Mouse (Mus musculus): ENCODE data around the gene Ndufs6.

Gene Ndufs6

GRCm38 (mm10) chr13:73327827-73328698 lies at the start of gene Ndufs6, which contains the start of gene Mrpl36:
Gene Ndufs6, minus strand, starts transcription at chr13:73328542.
Gene Mrpl36, plus strand, starts transcription at chr13:73328513.
- peak; percentile 89 for DNase-seq (ENCODE audit: low read depth, low spot score)

DNA sequence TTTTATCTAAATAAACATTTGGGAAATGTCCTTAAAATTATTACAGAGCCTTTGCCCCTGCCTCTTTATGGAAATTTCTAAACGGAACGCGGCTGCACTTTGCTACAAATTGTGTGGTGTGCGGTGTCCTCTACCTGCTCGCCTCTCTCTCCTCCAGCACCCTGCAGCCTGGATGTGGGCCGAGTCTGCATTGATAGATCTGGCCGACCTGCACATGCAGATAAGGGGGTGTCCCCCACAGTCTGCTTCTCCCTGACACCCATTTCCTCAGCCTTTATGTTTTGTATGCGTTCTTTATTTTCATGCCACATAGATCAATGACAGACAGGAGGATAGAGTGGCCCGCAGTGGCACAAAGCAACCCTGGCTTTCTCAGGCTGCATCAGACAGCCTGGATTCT lies 49.3 kb upstream of the Ndufs6 start:
- DNase-seq (ENCODE audit: low read depth, low spot score), result no peak

GRCm38 (mm10) chr13:73374612-73375011 lies 46.3 kb upstream of the Ndufs6 start:
- no peak for DNase-seq (ENCODE audit: low read depth, low spot score)

- DNase-seq (ENCODE audit: low read depth, low spot score), result no peak
Measured at GRCm38 (mm10) chr13:73373367-73373766, 45.0 kb upstream of the Ndufs6 start.

GRCm38 (mm10) chr13:73357106-73357505 lies 28.8 kb upstream of the Ndufs6 start:
- DNase-seq (ENCODE audit: low read depth, low spot score), result no peak

DNA sequence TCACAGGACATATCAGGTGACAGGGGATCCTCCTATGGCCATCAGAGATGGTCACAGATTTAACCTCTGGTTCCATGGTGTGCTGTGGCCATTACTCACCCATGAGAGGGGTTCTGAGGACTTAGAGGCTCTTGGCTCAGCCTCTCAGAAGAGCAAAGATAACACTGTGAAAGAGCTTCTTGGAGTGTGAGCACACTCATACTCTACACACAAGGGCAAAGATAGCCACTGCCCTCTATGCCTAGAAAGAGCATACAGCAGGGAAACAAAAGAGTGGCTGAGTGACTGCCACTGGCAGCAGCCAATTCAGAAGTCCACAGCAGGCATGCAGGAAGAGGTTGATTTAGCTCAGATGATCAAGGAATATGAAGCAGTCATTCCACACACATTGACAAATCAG lies 24.1 kb upstream of the Ndufs6 start:
- DNase-seq (ENCODE audit: low read depth, low spot score), result no peak

GRCm38 (mm10) chr13:73351910-73352309 lies 23.6 kb upstream of the Ndufs6 start:
- no peak for DNase-seq (ENCODE audit: low read depth, low spot score)

- DNase-seq (ENCODE audit: low read depth, low spot score), result no peak
Measured at GRCm38 (mm10) chr13:73350741-73351140, 22.4 kb upstream of the Ndufs6 start.

DNA sequence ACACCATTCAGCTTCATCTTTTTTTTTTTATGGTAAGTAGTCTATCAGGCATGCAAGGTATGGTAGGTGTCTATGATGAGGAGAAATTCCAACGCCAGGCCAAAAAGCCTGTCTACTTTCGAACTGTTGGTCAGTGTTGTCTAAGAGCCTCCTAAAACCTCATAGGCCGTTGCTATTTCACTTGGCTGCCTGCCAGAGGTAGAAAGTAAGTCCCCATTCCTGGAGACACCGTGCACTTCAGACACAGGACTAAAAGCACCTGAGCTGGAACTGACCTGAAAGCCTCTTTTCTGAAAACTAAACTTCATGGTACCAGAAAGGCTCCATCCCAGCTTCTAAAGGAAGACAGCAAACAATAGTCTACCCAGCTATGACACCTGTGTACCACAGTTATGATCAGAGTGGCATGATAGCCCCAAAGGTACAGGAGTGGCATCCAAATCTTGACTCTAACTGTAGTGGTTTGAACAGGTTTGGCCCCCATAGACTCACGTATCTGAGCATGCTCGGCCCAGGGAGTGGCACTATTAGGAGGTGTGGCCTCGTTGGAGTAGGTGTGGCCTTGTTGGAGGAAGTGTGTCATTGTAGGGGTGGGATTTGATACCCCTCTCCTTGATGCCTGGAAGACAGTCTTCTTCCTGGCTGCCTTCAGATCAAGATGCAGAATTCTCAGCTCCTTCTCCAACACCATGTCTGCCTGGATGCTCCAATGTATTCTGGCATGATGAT lies 19.7 kb upstream of the Ndufs6 start:
- no peak for DNase-seq (ENCODE audit: low read depth, low spot score)

- DNase-seq (ENCODE audit: low read depth, low spot score), result no peak
Measured at GRCm38 (mm10) chr13:73347171-73347570, 18.8 kb upstream of the Ndufs6 start.

DNA sequence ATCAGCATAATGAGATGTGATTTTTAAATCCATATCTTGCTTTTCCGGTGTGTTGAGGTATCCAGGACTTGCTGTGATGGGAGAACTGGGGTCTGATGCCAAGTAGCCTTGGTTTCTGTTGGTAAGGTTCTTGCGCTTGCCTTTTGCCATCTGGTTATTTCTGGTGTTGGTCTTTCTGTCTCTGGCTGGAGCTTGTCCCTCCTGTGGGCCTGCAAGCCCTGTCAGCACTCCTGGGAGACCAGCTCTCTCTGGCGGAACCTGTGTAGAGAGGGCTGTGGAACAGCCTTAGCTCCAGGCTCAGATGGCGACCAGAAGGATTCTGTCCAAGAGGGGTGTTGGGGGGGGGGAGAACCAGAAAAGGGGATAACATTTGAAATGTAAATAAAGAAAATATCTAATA lies 18.4 kb upstream of the Ndufs6 start:
- no peak for DNase-seq (ENCODE audit: low read depth, low spot score)

GRCm38 (mm10) chr13:73346131-73346530 lies 17.8 kb upstream of the Ndufs6 start:
- DNase-seq (ENCODE audit: low read depth, low spot score), result no peak

DNA sequence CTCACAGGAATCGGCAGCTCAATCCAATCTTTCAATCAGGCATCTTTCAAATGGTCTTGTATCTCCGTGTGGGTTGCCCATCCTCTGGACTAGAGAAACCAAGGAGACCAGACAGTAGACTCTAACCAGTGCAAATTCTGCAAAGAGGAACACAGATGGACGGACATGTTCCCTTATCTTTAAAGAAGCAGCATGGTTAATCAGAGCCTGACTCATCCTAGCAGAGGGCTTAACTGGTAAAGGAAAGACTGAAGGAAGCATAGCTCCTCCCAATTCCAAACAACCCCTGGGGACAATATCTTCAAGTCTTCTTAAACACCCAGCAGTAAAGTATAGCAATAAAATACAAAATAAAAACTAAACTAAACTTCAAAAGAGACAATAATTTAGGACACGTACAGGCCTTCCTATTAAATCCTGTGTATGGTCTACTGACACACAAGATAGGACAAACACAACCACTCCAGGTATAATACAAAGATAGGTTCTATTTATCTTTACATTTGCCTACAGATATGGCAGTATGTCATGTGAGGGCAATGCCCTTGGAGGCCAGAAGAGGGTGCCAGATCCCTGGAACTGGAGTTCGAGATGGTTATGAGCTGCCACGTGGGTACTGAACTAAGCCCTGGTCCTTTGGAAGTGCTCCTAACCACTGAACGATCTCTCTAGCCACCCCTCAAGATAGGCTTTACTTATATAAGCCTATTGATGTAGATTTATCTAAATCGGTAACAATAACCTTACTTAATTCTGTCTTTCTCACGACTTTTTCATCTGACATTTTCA lies 17.0 kb upstream of the Ndufs6 start:
- DNase-seq (ENCODE audit: low read depth, low spot score), result no peak

GRCm38 (mm10) chr13:73336753-73337152 lies 8.4 kb upstream of the Ndufs6 start:
- DNase-seq (ENCODE audit: low read depth, low spot score), result no peak

DNA sequence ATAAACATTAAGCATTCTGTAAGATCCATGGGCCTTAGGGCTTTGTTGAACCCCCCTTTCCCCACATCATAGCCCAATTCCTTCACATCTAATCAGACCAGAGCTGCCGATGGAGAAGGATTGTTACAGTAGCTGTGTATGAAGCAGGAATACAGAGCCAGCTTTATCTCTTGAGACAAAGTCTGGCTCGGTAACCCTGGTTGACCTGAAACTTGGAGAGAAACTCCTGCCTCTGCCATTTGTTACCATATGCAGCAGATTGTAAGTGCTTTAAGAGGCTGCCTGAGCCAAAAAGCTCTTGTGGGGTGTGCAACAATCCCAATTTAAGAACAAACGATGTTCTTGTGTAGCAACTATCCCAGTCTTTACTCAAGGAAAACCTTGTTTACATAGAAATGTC lies 3.4 kb upstream of the Ndufs6 start:
- DNase-seq (ENCODE audit: low read depth, low spot score), result peak; percentile 6

GRCm38 (mm10) chr13:73330844-73331501 lies 2.6 kb upstream of the Ndufs6 start:
- DNase-seq (ENCODE audit: low read depth, low spot score), result peak; percentile 89

- no peak for DNase-seq (ENCODE audit: low read depth, low spot score)
Measured at GRCm38 (mm10) chr13:73323406-73323805, 4.9 kb downstream of the Ndufs6 start.

GRCm38 (mm10) chr13:73322626-73323025 lies 5.7 kb downstream of the Ndufs6 start:
- no peak for DNase-seq (ENCODE audit: low read depth, low spot score)

DNA sequence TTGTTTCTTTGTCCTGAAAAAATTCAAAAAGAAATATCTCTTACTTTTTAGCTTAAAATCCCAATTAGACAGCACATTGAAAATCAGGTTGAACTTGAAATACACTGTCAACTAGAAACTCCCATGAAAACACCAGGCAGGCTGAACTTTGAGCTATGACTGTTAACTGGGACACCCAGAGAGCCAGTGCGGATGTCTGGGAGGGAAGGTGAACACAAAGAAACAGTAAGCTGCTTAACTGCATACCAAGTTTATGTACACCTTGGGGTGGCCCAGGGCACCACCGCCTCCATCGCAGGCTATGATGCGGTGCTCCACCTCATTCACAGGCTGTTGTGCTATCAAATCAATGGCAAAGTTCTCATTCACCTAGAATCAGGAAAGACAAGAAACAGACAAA lies 8.3 kb downstream of the Ndufs6 start:
- no peak for DNase-seq (ENCODE audit: low read depth, low spot score)

DNA sequence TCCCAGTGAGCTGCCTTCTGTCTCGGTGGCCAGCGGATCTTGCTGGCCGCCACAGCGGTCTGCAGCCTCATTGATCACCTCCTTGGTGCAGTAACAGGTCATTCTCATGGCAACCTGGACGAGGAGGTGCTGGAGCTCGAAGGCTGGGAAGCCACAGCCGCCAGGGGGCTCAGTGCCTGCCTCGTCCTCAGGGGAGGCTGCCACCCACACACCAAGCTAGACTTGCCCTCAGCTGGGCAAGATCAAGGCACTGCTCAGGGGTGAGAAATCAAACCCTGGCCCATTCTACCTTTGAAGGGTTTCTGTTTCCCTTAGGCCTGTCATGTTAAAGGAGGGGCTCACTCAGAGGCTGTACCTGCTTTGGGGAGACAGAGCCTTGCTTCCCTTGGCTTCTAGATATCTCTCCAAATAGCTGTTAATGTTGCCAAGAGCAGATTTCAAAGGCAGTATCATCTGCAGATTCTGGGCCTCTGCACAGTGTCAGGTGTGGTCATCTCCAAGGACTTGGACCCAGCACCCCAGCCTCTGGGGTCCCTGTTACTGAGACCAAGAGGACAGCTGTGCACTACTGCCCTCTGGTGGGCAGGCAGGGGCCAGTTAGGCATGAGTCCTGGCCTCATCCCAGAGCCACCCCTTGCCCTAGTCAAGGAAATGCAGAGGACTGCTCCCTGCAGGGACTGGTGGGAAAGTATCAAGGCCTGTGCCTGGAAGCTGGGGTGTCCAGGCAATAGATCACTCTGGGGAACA lies 18.0 kb downstream of the Ndufs6 start:
- DNase-seq (ENCODE audit: low read depth, low spot score), result no peak

GRCm38 (mm10) chr13:73306430-73306829 lies 21.9 kb downstream of the Ndufs6 start:
- DNase-seq (ENCODE audit: low read depth, low spot score), result no peak

All from telencephalon, adult 2 months (tissue).